Mouse (Mus musculus) heart, embryonic 11.5 days (tissue): ENCODE results near the gene Lrp11. TPM values are rescaled to one million over a fixed set of nuclear protein-coding genes. Genes with fewer than 3 reads are reported as not detected.

ENCODE experiments used
- ATAC-seq: fragments of 200-750 bp; cut with Nextera tagmentation; replicated peaks from 2 replicates; pipeline ENCODE4 v1.8.0; 2017; ENCODE audit warnings: moderate library complexity; ENCODE audit not compliant: insufficient number of reproducible peaks, low FRiP score, low TSS enrichment
- H3K27ac ChIP-seq: fragments of 300-500 bp; sonication (generic); 2 replicates; pipeline ENCODE4 v1.5.1; 2014; ENCODE audit warnings: mild to moderate bottlenecking, low read depth, low read length
- H3K27me3 ChIP-seq: fragments of 300-500 bp; sonication (generic); 2 replicates; pipeline ENCODE4 v1.6.1; 2014; ENCODE audit warnings: mild to moderate bottlenecking, low read length, mixed read lengths; ENCODE audit not compliant: control insufficient read depth, insufficient read depth
- H3K36me3 ChIP-seq: fragments of 300-500 bp; sonication (generic); 2 replicates; pipeline ENCODE4 v1.6.1; 2014; ENCODE audit warnings: mild to moderate bottlenecking, low read length, moderate library complexity, mixed read lengths; ENCODE audit not compliant: control insufficient read depth, insufficient read depth
- H3K4me1 ChIP-seq: fragments of 300-500 bp; sonication (generic); 2 replicates; pipeline ENCODE4 v1.6.1; 2014; ENCODE audit warnings: low read length; ENCODE audit not compliant: control insufficient read depth, insufficient read depth
- H3K4me2 ChIP-seq: fragments of 300-500 bp; sonication (generic); 2 replicates; pipeline ENCODE4 v1.6.1; 2014; ENCODE audit warnings: mild to moderate bottlenecking, moderate library complexity
- H3K4me3 ChIP-seq: fragments of 300-500 bp; sonication (generic); 2 replicates; pipeline ENCODE4 v1.5.1; 2014; ENCODE audit warnings: low read depth, low read length
- H3K9ac ChIP-seq: fragments of 300-500 bp; sonication (generic); 2 replicates; pipeline ENCODE4 v1.6.1; 2014; ENCODE audit warnings: mild to moderate bottlenecking, low read depth, low read length, moderate library complexity
- H3K9me3 ChIP-seq: fragments of 300-500 bp; sonication (generic); replicated peaks from 2 replicates; pipeline ENCODE4 v1.6.1; 2016; ENCODE audit warnings: low read length; ENCODE audit not compliant: control insufficient read depth
- WGBS: fragments of 180-500 bp; shearing (Covaris S2); extraction: QIAGEN DNeasy Blood & Tissue Kit; methylation state at CpG from one replicate; pipeline ENCODE4 v1.1.7; 2014; ENCODE audit not compliant: insufficient replicate concordance; 5-methylcytosine and 5-hydroxymethylcytosine counted together
- polyA plus RNA-seq: library from polyadenylated mRNA; unstranded; fragments of >200 nt; fragmentation: Nextera tagmentation; extraction: Ambion mirVana; gene quantifications from 2 replicates; pipeline ENCODE4 v1.2.1, GENCODE M21; 2014

Gene Lrp11
- polyA plus RNA-seq, 1 experiment from 2014 or later: 2.1 TPM

GRCm38 (mm10) chr10:7664889-7665288, 75.3 kb downstream of the Lrp11 start:
- H3K27ac ChIP-seq: no peak overlapping the region
- H3K4me1 ChIP-seq: peaks cover 9% of the 10 kb centered on the region; the same call in 1 of the 2 replicates
- no peak overlapping the region for H3K9ac ChIP-seq
- 91% methylated on average over 1 of the region's 1 CpGs for WGBS
- H3K4me2 ChIP-seq: no peak overlapping the region
- H3K9me3 ChIP-seq: no peaks in the 10 kb centered on the region
- peaks cover 3% of the 10 kb centered on the region; the same call in 1 of the 2 replicates for H3K36me3 ChIP-seq
- no peaks in the 10 kb centered on the region for H3K27me3 ChIP-seq
- no peak overlapping the region for H3K4me3 ChIP-seq
- no peak for ATAC-seq

DNA sequence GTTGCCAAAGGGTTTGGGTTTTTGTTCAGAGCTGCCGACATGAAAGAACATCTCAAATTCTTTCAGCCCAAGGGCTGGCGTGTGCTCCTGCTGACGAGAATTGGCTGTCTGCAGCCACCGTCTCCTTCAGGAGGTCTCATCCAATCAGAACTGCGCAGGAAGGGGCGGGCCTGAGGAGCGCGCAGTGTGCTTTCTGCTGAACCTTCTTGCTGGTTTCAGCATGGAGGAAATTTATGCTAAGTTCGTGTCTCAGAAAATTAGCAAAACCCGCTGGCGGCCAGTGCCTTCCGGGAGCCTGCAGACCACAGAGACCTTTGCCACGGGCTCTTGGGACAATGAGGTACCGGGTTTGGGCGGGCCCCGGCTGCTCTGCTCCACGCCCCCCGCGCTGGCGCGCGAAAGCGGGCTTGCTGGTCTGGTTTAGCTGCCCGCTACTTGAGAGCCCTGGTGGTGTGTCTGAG, 77.8 kb downstream of the Lrp11 start, which contains the start of gene Nup43:
Nup43 (plus strand) TSS at position 162 of the 461 bp plus-strand sequence.
- Histone ChIP-seq H3K9ac (peak within 1 kb of the TSS; percentile 78), H3K36me3 (peaks cover 3% of the 10 kb centered on the region; the same call in 1 of the 2 replicates), H3K27ac (peak within 1 kb of the TSS; percentile 62), H3K4me1 (peaks cover 9% of the 10 kb centered on the region; the same call in 1 of the 2 replicates), H3K9me3 (no peaks in the 10 kb centered on the region), H3K4me3 (peak within 1 kb of the TSS; percentile 89), H3K4me2 (peak within 1 kb of the TSS; percentile 82), H3K27me3 (no peaks in the 10 kb centered on the region)
- 0% methylated on average over 24 of the region's 24 CpGs for WGBS
- peak; percentile 78 for ATAC-seq

GRCm38 (mm10) chr10:7673673-7674072, 84.1 kb downstream of the Lrp11 start:
- H3K9ac ChIP-seq: no peak overlapping the region
- H3K4me2 ChIP-seq: no peak overlapping the region
- H3K9me3 ChIP-seq: no peaks in the 10 kb centered on the region
- no peak for ATAC-seq
- no peak overlapping the region for H3K4me3 ChIP-seq
- whole genome bisulfite sequencing: 66% methylated on average over 1 of the region's 1 CpGs
- H3K27ac ChIP-seq: no peak overlapping the region
- H3K36me3 ChIP-seq: peaks cover 19% of the 10 kb centered on the region
- H3K4me1 ChIP-seq: no peaks in the 10 kb centered on the region
- no peaks in the 10 kb centered on the region for H3K27me3 ChIP-seq

Other genes starting within 250 kb of the Lrp11 start
- 9.3 and 9.4 TPM in 2 replicates for gene Ulbp1, start 116.2 kb upstream of the Lrp11 start, polyA plus RNA-seq
- 44.7 and 45.8 TPM in 2 replicates for gene Nup43, start 77.7 kb downstream of the Lrp11 start, polyA plus RNA-seq
- gene Pcmt1, start 91.3 kb downstream of the Lrp11 start, polyA plus RNA-seq: 135 and 142 TPM in 2 replicates
- gene Lats1, start 91.4 kb downstream of the Lrp11 start, polyA plus RNA-seq: 4.7 and 5.3 TPM in 2 replicates
- gene Katna1, start 136.2 kb downstream of the Lrp11 start, polyA plus RNA-seq: 39.3 and 45.2 TPM in 2 replicates
- 74.3 and 77.2 TPM in 2 replicates for gene Ginm1, start 203.0 kb downstream of the Lrp11 start, polyA plus RNA-seq
- 33.7 and 35.5 TPM in 2 replicates for gene Ppil4, start 203.1 kb downstream of the Lrp11 start, polyA plus RNA-seq
- gene Zc3h12d, start 242.7 kb downstream of the Lrp11 start, polyA plus RNA-seq: 0.07 and 0.18 TPM in 2 replicates